Mouse (Mus musculus) CH12F3 (cell line): Measurements from ENCODE around the gene Lrch4.
"Not testable (repeated sequence)": the region's sequence is repeated elsewhere in the genome, so short reads cannot be mapped to it uniquely, and the experiment has no call there.

Experiments
- in situ Hi-C: fragments of 300-500 bp; cut with MboI; formaldehyde crosslinking; loops from 2 replicates; pipeline ENCODE4 v1.14.3; 2020; ENCODE audit warnings: low sequenced_read_pairs

The Lrch4 gene

GRCm38 (mm10) chr5:137611245-137611602 lies 17.7 kb upstream of the Lrch4 start:
- in situ Hi-C loops, result no loop called here

DNA sequence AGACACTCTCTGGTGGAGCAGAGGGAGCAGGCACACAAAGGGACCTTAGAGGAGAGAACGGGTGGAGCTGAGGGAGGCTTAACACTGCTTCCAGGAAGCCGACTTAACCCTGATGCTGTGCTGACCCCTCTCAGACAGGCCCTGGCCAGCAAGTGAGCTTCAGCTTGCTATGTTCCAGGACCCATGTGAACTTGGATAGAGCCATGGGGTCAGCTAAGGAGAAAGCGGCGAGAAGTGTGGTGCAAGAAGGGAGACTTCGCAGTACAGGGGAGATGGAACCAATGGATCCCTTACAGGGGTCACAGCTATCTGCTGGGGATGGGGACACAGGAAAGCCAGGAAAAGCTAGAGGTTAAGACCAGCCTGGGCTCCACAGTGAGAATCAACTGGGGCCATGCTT lies 15.8 kb upstream of the Lrch4 start:
- in situ Hi-C loops, result no loop called here

- in situ Hi-C loops, result no loop called here
Observed at GRCm38 (mm10) chr5:137613550-137613949, 15.4 kb upstream of the Lrch4 start, which contains the start of gene Pcolce. TSS of gene Pcolce (minus strand) at chr5:137613784.

DNA sequence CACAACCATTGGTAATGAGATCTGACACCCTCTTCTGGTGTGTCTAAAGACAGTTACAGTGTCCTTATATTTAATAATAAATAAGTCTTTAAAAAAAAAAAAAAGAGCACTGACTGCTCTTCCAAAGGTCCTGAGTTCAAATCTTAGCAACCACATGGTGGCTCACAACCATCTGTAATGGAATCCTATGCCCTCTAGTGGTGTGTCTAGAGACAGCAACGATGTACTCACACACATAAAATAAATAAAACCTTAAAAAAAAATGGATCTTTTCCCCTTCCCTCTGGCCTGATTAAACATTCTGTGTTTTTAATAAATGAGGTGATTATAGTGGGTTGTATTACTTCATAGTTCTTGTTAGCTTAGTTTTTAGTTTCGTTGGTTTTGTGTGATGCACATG lies 14.0 kb upstream of the Lrch4 start:
- in situ Hi-C loops, result not testable (repeated sequence)

DNA sequence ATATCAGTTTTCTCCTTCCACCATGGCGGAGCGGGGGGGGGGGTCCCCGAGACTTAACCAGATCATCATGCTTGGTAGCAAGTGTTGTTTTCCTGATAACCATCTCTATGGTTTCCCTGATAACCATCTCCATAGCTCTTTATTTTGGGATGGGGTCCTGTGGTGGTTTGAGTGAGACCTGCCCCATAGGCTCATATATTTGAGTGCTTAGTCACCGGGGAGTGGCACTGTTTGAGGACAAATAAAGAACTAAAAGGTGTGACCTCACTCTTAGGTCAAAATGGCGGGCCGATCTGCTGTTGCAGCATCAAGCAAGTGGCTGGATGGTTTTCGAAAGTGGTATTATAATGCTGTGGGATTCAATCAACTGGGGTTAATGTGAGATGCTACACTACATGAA lies 13.6 kb upstream of the Lrch4 start:
- in situ Hi-C loops, result no loop called here

DNA sequence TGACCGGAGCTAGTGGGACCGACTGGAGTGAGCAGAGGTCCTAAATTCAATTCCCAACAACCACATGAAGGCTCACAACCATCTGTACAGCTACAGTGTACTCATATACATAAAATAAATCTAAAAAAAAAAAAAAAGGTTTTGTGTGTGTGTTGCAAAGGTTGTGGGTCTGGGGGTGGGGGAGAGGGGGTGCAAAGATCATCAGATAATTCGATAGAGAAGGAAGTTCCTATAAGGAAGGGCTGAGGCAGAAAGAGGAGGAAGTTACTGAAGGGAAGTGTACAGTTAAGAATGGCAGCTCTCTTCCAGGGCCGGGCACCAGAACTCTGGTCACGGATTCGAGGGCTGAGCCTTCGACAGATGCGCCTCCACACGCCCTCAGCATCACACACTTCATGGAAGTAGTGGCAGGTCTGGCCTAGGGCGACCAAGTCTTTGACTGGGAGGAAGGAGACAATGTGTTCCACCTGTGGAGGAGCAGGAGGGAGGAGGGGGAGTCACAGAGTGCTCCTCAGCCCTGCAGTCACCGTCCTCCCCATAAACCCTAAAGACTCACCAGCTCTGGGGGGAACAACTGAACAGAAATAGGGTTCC lies 4.9 kb upstream of the Lrch4 start:
- in situ Hi-C loops, result no loop called here

DNA sequence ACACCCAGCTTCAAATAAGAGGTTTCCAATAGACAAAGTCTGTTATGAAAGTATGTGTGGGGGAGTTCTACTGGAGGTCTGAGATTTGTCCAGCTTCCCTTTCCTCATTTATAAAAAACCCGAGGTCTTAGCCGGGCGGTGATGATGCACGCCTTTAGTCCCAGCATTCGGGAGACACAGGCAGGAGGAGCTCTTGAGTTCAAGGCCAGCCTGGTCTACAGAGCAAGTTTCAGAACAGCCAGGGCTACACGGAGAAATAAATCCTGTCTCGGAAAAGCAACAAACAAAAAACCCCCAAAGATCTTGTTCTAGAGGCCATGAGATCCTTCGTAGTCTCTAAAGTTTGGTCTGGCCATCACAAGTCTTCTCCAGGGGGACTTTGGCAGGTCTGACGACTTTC lies 930 bp upstream of the Lrch4 start:
- in situ Hi-C loops, result no loop called here

- in situ Hi-C loops, result no loop called here
Observed at GRCm38 (mm10) chr5:137629306-137629721, 393 bp downstream of the Lrch4 start.

DNA sequence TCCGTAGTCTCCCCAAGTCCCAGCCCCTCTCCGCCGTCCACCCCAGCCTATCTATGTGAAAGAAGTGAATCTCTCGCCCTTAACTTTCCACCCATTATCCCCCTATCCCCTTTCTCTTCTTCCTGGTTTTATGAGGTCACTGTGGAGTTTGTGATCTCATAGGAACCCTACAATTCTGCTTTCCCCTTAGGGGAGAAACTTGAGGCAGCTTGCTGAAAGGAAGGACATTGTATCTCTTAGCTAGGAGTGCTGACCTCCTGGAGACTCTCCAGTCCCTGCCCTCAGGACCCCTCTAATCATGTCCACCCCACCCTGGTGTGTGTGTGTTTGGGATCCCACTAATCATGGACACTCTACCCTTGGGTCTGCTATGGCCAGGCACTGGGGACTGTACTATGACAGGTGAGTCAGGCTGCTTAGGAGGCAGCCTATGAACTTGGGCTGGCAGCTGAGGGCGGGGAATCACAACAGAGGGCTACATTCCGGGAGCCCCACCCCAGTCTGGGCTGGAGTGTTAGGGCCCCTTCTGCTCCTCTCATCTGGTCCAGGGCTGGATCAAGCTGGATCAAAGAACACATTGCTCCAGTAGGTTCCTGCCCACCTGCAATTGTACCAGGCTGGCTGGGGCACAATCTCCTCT lies 1.1 kb downstream of the Lrch4 start:
- in situ Hi-C loops, result no loop called here

GRCm38 (mm10) chr5:137630602-137631001 lies 1.7 kb downstream of the Lrch4 start:
- in situ Hi-C loops, result no loop called here

DNA sequence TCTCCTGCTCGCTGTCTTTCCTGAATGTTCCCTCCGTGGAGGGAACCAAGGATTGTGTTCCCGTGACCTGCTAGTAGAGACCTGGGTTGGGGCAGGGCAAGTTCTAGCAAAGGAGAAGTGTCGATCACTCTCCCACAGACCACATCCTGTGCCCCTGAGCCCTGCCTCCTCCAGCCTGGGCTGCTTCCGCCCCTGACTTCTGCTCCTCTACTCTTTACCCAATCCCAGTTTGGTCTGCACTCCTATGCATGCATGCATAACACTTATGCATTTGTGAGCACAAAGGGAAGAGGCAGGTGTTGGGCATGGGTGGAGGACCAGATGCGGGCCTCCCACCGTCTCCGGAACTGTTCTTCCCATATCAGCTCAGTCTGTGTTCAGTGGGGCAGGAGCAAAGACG lies 2.2 kb downstream of the Lrch4 start:
- in situ Hi-C loops, result no loop called here

GRCm38 (mm10) chr5:137631591-137631990 lies 2.7 kb downstream of the Lrch4 start:
- in situ Hi-C loops, result no loop called here

DNA sequence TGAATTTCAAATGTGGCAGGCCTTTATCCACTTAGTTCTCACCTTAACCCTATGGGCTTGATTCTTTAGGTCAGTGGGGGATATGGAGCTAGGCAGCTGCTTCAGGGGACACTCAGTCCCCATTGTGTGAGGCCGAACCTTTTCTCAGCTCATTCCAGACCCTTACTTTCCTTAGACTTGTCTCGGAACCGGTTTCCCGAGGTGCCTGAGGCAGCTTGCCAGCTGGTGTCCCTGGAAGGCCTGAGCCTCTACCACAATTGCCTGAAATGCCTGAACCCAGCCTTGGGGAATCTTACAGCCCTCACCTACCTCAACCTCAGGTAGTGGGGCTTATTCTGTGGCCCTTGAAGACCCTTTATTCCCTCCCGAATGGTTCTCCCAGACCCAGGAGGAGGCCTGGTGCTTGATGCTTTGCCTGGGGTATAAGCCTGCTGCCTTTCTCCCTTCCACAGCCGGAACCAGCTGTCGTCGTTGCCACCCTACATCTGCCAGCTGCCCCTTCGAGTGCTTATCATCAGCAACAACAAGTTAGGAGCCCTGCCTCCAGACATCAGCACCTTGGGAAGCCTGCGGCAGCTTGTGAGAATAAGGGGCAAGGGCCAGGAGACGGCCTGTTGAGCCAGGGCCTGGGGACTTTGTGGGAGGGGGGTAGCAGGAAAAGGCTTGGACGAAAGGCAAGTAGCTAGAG lies 4.6 kb downstream of the Lrch4 start:
- in situ Hi-C loops, result no loop called here

DNA sequence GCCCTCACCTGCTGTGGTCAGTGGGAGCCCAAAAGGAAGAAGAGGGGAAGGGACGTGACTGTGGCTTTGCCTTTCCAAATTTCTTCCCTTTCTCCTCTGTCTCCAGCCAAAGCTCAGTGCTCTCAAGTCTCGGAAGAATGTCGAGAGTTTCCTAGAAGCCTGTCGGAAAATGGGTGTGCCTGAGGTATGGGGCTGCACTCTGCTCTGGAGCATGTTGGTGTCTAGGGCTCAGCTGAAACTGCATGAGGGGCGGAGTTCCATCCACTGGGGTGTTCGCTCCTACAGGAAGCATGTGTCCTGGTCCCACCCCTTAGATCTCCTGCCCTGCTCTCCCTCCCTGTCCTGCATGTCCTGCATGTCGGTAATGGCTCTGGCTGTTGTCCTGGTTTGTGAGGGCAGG lies 10.6 kb downstream of the Lrch4 start:
- in situ Hi-C loops, result no loop called here

DNA sequence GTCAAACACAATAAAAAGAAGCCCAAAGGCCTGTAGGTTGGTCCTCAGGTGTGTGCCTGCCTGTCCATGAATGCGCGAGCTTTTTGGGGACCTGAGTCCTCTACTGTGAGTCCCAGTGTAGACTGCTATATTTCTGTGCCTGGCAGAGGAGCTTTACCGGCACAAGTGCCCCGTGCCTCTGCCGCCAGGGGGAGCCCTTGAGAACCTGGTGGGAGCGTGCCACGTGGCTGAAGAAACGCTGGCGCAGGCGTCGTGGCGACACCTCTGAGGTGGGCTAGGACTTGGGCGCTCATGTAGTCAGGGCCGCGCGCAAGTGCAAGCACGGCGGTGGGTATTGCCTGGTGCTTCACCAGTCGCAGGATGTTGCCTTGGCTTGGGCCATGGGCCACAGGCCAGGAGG lies 12.1 kb downstream of the Lrch4 start, which contains the start of gene Sap25:
Gene Sap25, plus strand, starts transcription at position 281 of the 400 bp plus-strand sequence.
- in situ Hi-C loops, result no loop called here

- in situ Hi-C loops, result no loop called here
Observed at GRCm38 (mm10) chr5:137642886-137643285, 14.0 kb downstream of the Lrch4 start.

DNA sequence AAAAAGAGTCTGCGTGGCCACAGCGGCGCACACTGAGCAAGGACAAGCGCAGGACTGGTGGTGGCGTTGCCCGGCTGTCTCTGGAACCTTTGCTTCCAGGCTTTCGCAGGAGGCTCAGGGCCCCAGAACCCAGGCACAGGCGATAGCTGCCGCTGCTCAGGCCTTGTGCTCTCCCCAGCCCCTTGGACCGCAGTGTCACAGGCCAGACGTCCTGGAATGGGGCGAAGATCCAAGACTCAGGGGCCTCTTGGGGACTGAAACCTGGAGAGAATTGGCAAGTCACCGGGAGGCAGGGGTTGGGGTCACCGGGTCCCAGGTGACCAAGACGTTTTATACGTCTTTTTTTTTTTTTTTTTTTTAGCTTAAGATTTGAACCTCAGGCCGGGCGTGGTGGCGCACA lies 15.6 kb downstream of the Lrch4 start:
- in situ Hi-C loops, result no loop called here

DNA sequence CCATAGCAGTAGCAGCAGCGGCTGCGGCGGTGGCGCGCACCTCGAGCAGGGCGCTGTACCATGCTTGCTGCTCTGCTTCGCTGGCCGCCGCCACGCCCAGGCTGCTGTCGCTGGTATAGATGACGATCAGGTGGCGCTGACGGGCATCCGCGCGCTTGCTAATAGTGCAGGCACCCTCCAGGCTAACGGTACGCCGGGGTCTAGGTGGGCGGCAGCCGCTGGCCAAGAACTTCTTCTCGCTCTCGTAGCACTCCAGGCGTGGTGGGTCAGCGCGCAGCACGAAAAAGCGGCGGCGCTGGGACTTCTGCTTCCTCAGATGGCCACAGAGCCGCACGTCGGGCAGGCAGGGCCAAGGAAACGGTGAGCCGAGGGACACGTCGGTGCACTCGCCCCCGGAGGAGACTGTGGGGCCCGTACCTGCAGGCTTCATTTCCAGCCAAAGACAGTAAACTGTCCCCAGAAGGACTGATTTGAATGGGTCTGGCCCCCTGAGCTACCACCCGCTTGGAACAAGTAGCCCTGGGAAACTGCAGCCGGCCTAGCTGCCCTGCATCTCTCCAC lies 16.2 kb downstream of the Lrch4 start:
- in situ Hi-C loops, result no loop called here

- in situ Hi-C loops, result no loop called here
Observed at GRCm38 (mm10) chr5:137645652-137646091, 16.8 kb downstream of the Lrch4 start, which contains the start of gene Irs3. TSS of gene Irs3 (minus strand) at chr5:137645714.

GRCm38 (mm10) chr5:137647827-137648601 lies 19.1 kb downstream of the Lrch4 start:
- in situ Hi-C loops, result no loop called here

- in situ Hi-C loops, result no loop called here
Observed at GRCm38 (mm10) chr5:137649251-137649650, 20.3 kb downstream of the Lrch4 start.
